Mouse (Mus musculus): ENCODE measurements around the gene Gm21093. TPM values are rescaled to one million over a fixed set of nuclear protein-coding genes. Genes with fewer than 3 reads are reported as not detected.
"Not testable (repeated sequence)": the region's sequence is repeated elsewhere in the genome, so short reads cannot be mapped to it uniquely, and the experiment has no call there.

Gene Gm21093
- total RNA-seq (2014; rRNA removed) (1.6 and 2.1 TPM in 2 replicates), polyA plus RNA-seq (2015; fragmentation: Nextera tagmentation; extraction: Ambion mirVana) (0.19 and 0.42 TPM in 2 replicates)

GRCm38 (mm10) chr4:42034626-42035025 is at the start of gene Gm21093:
Gene Gm21093 (minus strand): TSS chr4:42034726.
- H3K36me3 ChIP-seq (ENCODE audit: insufficient read depth, low read length); DNase-seq (ENCODE audit: low spot score); ATAC-seq; H3K4me2 ChIP-seq (ENCODE audit: low read depth, low read length); H3K4me1 ChIP-seq (ENCODE audit: insufficient read depth, low read length); H3K27me3 ChIP-seq (ENCODE audit: insufficient read depth, low read length); H3K9me3 ChIP-seq (ENCODE audit: low read length); H3K9ac ChIP-seq (replicated peaks; ENCODE audit: low read length); H3K27ac ChIP-seq; H3K4me3 ChIP-seq (ENCODE audit: low read length): not testable (repeated sequence)
- no CpG with 5 or more reads among the region's 8 CpGs for WGBS

Other genes with a start within 250 kb of the Gm21093 start
- not detected in 2 replicates for gene Gm21541, start 131.1 kb downstream of the Gm21093 start, total RNA-seq (2014; rRNA removed)
- gene Gm21541, start 131.1 kb downstream of the Gm21093 start, polyA plus RNA-seq (2015; fragmentation: Nextera tagmentation; extraction: Ambion mirVana), result not detected in 2 replicates
- gene Gm20878, start 93.2 kb downstream of the Gm21093 start, total RNA-seq (2014; rRNA removed), result 3.6 and 23.1 TPM in 2 replicates
- gene Gm20878, start 93.2 kb downstream of the Gm21093 start, polyA plus RNA-seq (2015; fragmentation: Nextera tagmentation; extraction: Ambion mirVana), result 9.6 and 10.7 TPM in 2 replicates
- 0.29 and 3.0 TPM in 2 replicates for gene Fam205a4, start 68.7 kb downstream of the Gm21093 start, total RNA-seq (2014; rRNA removed)
- gene Fam205a4, start 68.7 kb downstream of the Gm21093 start, polyA plus RNA-seq (2015; fragmentation: Nextera tagmentation; extraction: Ambion mirVana), result 1.1 and 1.6 TPM in 2 replicates
- gene Gm3893, start 56.5 kb upstream of the Gm21093 start, total RNA-seq (2014; rRNA removed), result not detected in 2 replicates
- not detected in 2 replicates for gene Gm3893, start 56.5 kb upstream of the Gm21093 start, polyA plus RNA-seq (2015; fragmentation: Nextera tagmentation; extraction: Ambion mirVana)
- not detected in 2 replicates for gene Gm13304, start 80.1 kb upstream of the Gm21093 start, total RNA-seq (2014; rRNA removed)
- not detected in 2 replicates for gene Gm13304, start 80.1 kb upstream of the Gm21093 start, polyA plus RNA-seq (2015; fragmentation: Nextera tagmentation; extraction: Ambion mirVana)
- gene Gm13306, start 118.7 kb upstream of the Gm21093 start, total RNA-seq (2014; rRNA removed), result 1.4 TPM in 1 of 2 replicates, not detected in the other
- 5.3 and 8.4 TPM in 2 replicates for gene Gm13306, start 118.7 kb upstream of the Gm21093 start, polyA plus RNA-seq (2015; fragmentation: Nextera tagmentation; extraction: Ambion mirVana)
- gene Gm13305, start 133.9 kb upstream of the Gm21093 start, total RNA-seq (2014; rRNA removed), result 1.4 TPM in 1 of 2 replicates, not detected in the other
- 0.98 TPM in 1 of 2 replicates, not detected in the other for gene Gm13305, start 133.9 kb upstream of the Gm21093 start, polyA plus RNA-seq (2015; fragmentation: Nextera tagmentation; extraction: Ambion mirVana)
- gene Gm10600, start 205.9 kb upstream of the Gm21093 start, total RNA-seq (2014; rRNA removed), result not detected in 2 replicates
- gene Gm10600, start 205.9 kb upstream of the Gm21093 start, polyA plus RNA-seq (2015; fragmentation: Nextera tagmentation; extraction: Ambion mirVana), result not detected in 2 replicates
- gene Ccl21b, start 221.0 kb upstream of the Gm21093 start, total RNA-seq (2014; rRNA removed), result not detected in 2 replicates
- not detected in 2 replicates for gene Ccl21b, start 221.0 kb upstream of the Gm21093 start, polyA plus RNA-seq (2015; fragmentation: Nextera tagmentation; extraction: Ambion mirVana)

Measured in hindbrain, postnatal 0 days (tissue).